Mouse (Mus musculus): ENCODE measurements around the gene Ahnak. TPM values are rescaled to one million over a fixed set of nuclear protein-coding genes. Genes with fewer than 3 reads are reported as not detected.
A peak's percentile ranks its signal among the peaks of the same experiment; 100 is the strongest.

Ahnak gene
- polyA plus RNA-seq, 1 experiment from 2014 or later = 103 TPM

DNA sequence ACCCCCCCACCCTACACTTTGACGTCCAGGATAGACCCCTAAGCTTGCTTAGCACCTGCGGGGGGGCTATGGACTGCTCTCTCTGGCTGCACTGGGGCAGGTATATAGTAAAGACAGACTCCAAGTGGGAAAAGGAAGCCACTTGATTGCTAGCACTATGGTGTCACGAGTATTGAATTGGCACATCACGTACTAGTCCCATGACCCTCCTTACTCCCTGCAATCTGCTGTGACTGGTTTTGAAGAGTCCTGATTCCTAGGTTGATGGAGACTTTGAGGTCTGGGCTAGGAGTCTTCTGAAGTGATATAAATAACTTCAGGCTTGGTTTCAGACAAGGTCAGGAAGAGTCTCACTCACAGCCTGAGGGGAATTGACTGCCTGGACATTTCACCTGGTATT lies 101.1 kb downstream of the Ahnak start:
- no peak for ATAC-seq (ENCODE audit: low FRiP score, low TSS enrichment)
- Histone ChIP-seq H3K4me3 (ENCODE audit: low read depth, low read length) (no peak overlapping the region), H3K27ac (replicated peaks) (0 out of 2 replicates have a peak overlapping the region, but pooled peaks have one; percentile 24), H3K4me1 (replicated peaks; ENCODE audit: control insufficient read depth, insufficient read depth) (no peaks in the 10 kb centered on the region), H3K9ac (ENCODE audit: low read length) (no peak overlapping the region), H3K4me2 (replicated peaks; ENCODE audit: low read depth) (no peak overlapping the region), H3K36me3 (ENCODE audit: control insufficient read depth, insufficient read depth, low read length) (no peaks in the 10 kb centered on the region), H3K27me3 (ENCODE audit: control insufficient read depth, insufficient read depth, low read length) (no peaks in the 10 kb centered on the region), H3K9me3 (ENCODE audit: control insufficient read depth, low read length) (no peaks in the 10 kb centered on the region)
- TF ChIP-seq CTCF (IDR thresholded peaks at IDR 0.05; ENCODE audit: low read depth) = no peak
- TF ChIP-seq EP300 (optimal IDR thresholded peaks at IDR 0.05) = no peak
- DNase-seq (ENCODE audit: low spot score) = no peak
- 56% methylated on average over 4 of the region's 4 CpGs for WGBS

DNA sequence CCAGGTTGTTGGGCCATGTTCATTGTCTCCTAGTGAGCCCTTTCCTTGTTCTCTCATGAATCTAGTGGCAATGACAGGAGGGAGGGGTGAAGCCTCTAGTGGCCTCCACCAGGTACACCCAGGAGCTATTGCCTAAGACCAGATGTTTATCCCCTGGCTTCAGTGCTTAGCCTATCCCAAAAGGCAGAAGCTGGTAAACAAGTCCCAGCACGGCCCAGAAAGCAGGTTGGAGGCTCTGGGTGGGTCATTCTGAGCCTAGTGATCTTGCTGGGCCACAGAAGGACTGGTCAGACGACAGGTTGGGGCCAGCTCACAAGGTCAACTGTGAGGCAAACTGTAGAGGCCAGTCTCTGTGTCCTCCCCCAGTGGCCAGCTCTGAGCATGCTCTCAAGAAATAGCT lies 101.6 kb downstream of the Ahnak start:
- Histone ChIP-seq H3K27me3 (ENCODE audit: control insufficient read depth, insufficient read depth, low read length) (no peaks in the 10 kb centered on the region), H3K9me3 (ENCODE audit: control insufficient read depth, low read length) (no peaks in the 10 kb centered on the region), H3K4me1 (replicated peaks; ENCODE audit: control insufficient read depth, insufficient read depth) (no peaks in the 10 kb centered on the region), H3K9ac (ENCODE audit: low read length) (no peak overlapping the region), H3K36me3 (ENCODE audit: control insufficient read depth, insufficient read depth, low read length) (no peaks in the 10 kb centered on the region), H3K4me3 (ENCODE audit: low read depth, low read length) (no peak overlapping the region), H3K4me2 (replicated peaks; ENCODE audit: low read depth) (no peak overlapping the region), H3K27ac (replicated peaks) (0 out of 2 replicates have a peak overlapping the region, but pooled peaks have one; percentile 35)
- DNase-seq (ENCODE audit: low spot score) (no peak), ATAC-seq (ENCODE audit: low FRiP score, low TSS enrichment) (peak; percentile 48; the same call in 1 of the 2 replicates)
- TF ChIP-seq EP300 (optimal IDR thresholded peaks at IDR 0.05) (no peak), CTCF (IDR thresholded peaks at IDR 0.05; ENCODE audit: low read depth) (no peak)
- 35% methylated on average over 2 of the region's 2 CpGs for WGBS

- no peak for ATAC-seq (ENCODE audit: low FRiP score, low TSS enrichment)
- Histone ChIP-seq H3K4me3 (ENCODE audit: low read depth, low read length) (no peak overlapping the region), H3K9ac (ENCODE audit: low read length) (no peak overlapping the region), H3K9me3 (ENCODE audit: control insufficient read depth, low read length) (no peaks in the 10 kb centered on the region), H3K27ac (replicated peaks) (no peak overlapping the region), H3K27me3 (ENCODE audit: control insufficient read depth, insufficient read depth, low read length) (no peaks in the 10 kb centered on the region), H3K4me1 (replicated peaks; ENCODE audit: control insufficient read depth, insufficient read depth) (no peaks in the 10 kb centered on the region), H3K4me2 (replicated peaks; ENCODE audit: low read depth) (no peak overlapping the region), H3K36me3 (ENCODE audit: control insufficient read depth, insufficient read depth, low read length) (no peaks in the 10 kb centered on the region)
- TF ChIP-seq EP300 (optimal IDR thresholded peaks at IDR 0.05) = no peak
- no peak for TF ChIP-seq CTCF (IDR thresholded peaks at IDR 0.05; ENCODE audit: low read depth)
- 56% methylated on average over 5 of the region's 5 CpGs for WGBS
- DNase-seq (ENCODE audit: low spot score) = no peak
Measured at GRCm38 (mm10) chr19:9095111-9095510, 106.0 kb downstream of the Ahnak start.

DNA sequence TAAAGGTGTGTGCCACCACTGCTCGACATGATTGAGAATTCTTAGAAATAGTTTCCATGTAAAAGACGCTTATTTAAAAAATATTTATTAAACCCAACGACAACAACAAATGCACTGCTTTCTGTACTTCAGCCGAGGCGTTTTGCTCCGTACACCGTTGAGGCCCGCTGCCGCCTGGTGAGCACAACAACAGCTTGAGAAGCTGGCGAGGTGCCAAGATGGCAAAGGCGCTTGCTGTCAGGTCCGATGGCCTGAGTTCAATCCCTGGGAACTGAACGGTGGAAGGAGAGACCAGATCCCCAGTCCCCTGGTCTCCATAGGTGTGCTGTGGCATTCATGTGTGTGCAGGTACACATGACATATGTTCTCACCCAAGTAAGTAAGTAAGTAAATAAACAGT lies 108.4 kb downstream of the Ahnak start:
- no peaks in the 10 kb centered on the region for H3K36me3 ChIP-seq (ENCODE audit: control insufficient read depth, insufficient read depth, low read length)
- H3K27me3 ChIP-seq (ENCODE audit: control insufficient read depth, insufficient read depth, low read length) = no peaks in the 10 kb centered on the region
- H3K4me1 ChIP-seq (replicated peaks; ENCODE audit: control insufficient read depth, insufficient read depth) = no peaks in the 10 kb centered on the region
- H3K4me2 ChIP-seq (replicated peaks; ENCODE audit: low read depth) = no peak overlapping the region
- TF ChIP-seq EP300 (optimal IDR thresholded peaks at IDR 0.05) = no peak
- TF ChIP-seq CTCF (IDR thresholded peaks at IDR 0.05; ENCODE audit: low read depth) = no peak
- H3K27ac ChIP-seq (replicated peaks) = no peak overlapping the region
- ATAC-seq (ENCODE audit: low FRiP score, low TSS enrichment) = no peak
- 80% methylated on average over 13 of the region's 13 CpGs for WGBS
- H3K9me3 ChIP-seq (ENCODE audit: control insufficient read depth, low read length) = no peaks in the 10 kb centered on the region
- no peak overlapping the region for H3K4me3 ChIP-seq (ENCODE audit: low read depth, low read length)
- H3K9ac ChIP-seq (ENCODE audit: low read length) = no peak overlapping the region
- DNase-seq (ENCODE audit: low spot score) = no peak

DNA sequence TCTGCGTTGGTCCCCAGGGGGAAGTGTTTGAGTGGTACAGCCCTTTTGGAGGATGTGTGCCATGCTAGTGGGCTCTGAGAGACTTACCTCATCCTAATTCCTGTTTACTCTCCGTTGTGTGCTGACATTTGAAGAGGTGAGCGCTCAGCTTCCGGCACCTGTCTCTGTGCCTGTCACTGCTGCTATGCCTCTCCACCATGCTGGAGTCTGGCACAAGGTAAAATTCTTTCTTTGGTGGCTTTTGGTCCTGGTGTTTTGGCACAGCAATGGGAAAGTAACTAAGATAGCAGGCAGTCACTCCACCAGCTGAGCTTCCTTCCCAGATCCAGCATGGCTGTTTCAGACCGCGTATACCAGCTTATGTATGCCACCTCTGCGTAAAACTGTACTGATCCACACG lies 110.7 kb downstream of the Ahnak start:
- Histone ChIP-seq H3K4me2 (replicated peaks; ENCODE audit: low read depth) (no peak overlapping the region), H3K4me3 (ENCODE audit: low read depth, low read length) (no peak overlapping the region), H3K9ac (ENCODE audit: low read length) (no peak overlapping the region), H3K4me1 (replicated peaks; ENCODE audit: control insufficient read depth, insufficient read depth) (no peaks in the 10 kb centered on the region), H3K9me3 (ENCODE audit: control insufficient read depth, low read length) (no peaks in the 10 kb centered on the region), H3K27me3 (ENCODE audit: control insufficient read depth, insufficient read depth, low read length) (no peaks in the 10 kb centered on the region), H3K27ac (replicated peaks) (no peak overlapping the region), H3K36me3 (ENCODE audit: control insufficient read depth, insufficient read depth, low read length) (no peaks in the 10 kb centered on the region)
- ATAC-seq (ENCODE audit: low FRiP score, low TSS enrichment) = no peak
- 85% methylated on average over 8 of the region's 8 CpGs for WGBS
- no peak for DNase-seq (ENCODE audit: low spot score)
- TF ChIP-seq CTCF (IDR thresholded peaks at IDR 0.05; ENCODE audit: low read depth) = no peak
- no peak for TF ChIP-seq EP300 (optimal IDR thresholded peaks at IDR 0.05)

DNA sequence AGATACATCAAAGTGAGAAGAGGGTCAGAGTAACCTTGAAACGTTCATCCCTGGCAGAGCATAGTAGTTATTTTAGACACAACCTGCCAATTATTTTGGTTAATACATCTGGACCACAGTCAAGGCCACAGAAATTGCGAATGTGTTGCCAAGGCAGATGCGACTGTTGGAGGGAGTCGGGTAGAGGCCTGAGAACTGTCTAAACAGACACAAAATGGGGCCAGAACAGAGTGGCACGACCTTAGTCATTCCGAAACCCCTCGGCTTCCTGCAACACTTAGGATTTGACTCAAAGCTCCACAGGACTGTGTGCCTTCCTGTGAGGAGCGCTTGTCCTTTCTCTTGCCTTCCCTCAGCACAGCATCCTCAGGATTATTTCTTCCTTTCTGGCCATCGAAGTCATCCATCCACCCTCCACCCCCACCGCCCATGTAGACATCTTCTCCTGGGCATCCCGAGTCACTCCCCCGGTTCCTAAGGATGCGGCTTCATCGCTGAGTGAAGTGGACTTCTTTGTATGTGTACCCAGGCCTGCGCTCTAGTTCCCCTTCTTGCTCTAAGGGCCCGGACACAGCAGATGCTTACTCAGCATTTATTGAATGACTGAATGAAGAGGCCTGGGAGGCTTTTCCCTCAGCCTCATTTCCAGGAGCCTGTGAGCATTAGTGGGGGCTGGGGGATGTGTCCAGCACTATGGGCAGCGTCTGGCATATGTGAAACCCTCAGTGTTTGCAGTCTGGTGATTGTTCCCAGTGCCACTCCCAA lies 111.4 kb downstream of the Ahnak start:
- H3K4me1 ChIP-seq (replicated peaks; ENCODE audit: control insufficient read depth, insufficient read depth) = 0 out of 2 replicates have a peak, but pooled peaks cover 2% of the 10 kb centered on the region
- H3K9ac ChIP-seq (ENCODE audit: low read length) = no peak overlapping the region
- H3K4me3 ChIP-seq (ENCODE audit: low read depth, low read length) = no peak overlapping the region
- no peaks in the 10 kb centered on the region for H3K27me3 ChIP-seq (ENCODE audit: control insufficient read depth, insufficient read depth, low read length)
- WGBS = 82% methylated on average over 17 of the region's 17 CpGs
- ATAC-seq (ENCODE audit: low FRiP score, low TSS enrichment) (no peak), DNase-seq (ENCODE audit: low spot score) (no peak)
- TF ChIP-seq CTCF (IDR thresholded peaks at IDR 0.05; ENCODE audit: low read depth) (no peak), EP300 (optimal IDR thresholded peaks at IDR 0.05) (no peak)
- no peaks in the 10 kb centered on the region for H3K36me3 ChIP-seq (ENCODE audit: control insufficient read depth, insufficient read depth, low read length)
- H3K4me2 ChIP-seq (replicated peaks; ENCODE audit: low read depth) = no peak overlapping the region
- H3K9me3 ChIP-seq (ENCODE audit: control insufficient read depth, low read length) = no peaks in the 10 kb centered on the region
- H3K27ac ChIP-seq (replicated peaks) = 0 out of 2 replicates have a peak overlapping the region, but pooled peaks have one; percentile 2
